Mouse (Mus musculus): ENCODE results near the gene Zfp358. TPM values are rescaled to one million over a fixed set of nuclear protein-coding genes. Genes with fewer than 3 reads are reported as not detected.

Gene Zfp358
- total RNA-seq (2014; rRNA removed; ENCODE audit: low replicate concordance) = 59.7 and 70.8 TPM in 2 replicates
- polyA plus RNA-seq (2015; fragmentation: Nextera tagmentation; extraction: Ambion mirVana) = 25.0 and 25.7 TPM in 2 replicates

DNA sequence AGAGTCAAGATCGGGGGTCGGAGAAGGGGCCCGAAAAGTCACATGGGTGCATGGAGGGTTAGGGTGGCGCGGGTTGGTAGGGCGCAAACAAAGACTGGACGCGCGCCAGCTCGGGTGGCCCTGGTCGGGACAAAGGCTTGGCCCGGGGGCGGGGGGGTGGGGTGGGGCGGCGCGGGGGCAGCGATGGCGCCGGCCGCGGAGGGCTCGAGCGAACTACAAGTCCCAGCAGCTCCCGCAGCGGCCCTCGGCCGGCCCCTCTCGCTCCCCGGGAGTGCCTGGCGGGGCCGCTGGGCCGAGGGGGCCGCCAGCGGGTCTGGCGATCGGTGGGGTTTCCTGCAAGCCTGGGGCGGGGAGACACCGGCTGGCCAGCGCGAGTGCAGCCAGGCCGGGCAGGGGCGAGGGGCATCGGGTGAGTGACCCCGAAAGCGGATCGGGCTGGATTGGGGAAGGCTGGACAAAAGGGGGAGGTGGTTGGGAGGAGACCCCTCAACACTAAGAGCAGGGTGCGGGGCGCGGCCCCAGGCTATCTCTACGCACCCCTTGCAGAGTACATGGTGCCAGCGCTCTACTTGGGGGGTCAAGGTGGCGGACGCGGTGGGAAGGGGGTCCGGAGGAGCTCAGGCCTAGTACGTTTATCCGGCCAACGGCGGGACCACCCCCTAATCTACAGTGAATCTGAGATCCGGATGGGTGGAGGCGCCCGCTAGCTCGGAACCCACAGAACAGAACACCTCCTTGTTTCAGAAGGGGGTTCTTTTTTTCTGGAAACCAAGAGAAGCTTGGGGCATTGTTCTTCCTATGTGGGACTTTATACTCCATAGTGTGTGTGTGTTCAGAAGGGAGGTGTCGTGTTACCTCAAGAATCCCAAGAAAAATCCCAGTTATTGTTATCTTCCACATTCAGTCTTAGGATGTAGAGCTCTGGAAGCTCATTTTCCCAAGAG lies at the start of gene Zfp358:
Zfp358 (plus strand) TSS at position 238 of the 944 bp plus-strand sequence.
- Histone ChIP-seq H3K36me3 (replicated peaks; ENCODE audit: control insufficient read depth, insufficient read depth, low read length) (peaks cover 16% of the 10 kb centered on the region), H3K4me3 (ENCODE audit: low read depth, low read length) (peak within 1 kb of the TSS; percentile 96), H3K4me1 (ENCODE audit: control insufficient read depth, insufficient read depth) (peaks cover 6% of the 10 kb centered on the region), H3K27me3 (ENCODE audit: control insufficient read depth, insufficient read depth, low read length) (no peaks in the 10 kb centered on the region), H3K4me2 (ENCODE audit: low read depth, low read length) (peak within 1 kb of the TSS; percentile 72), H3K9ac (replicated peaks; ENCODE audit: low read depth, low read length) (peak within 1 kb of the TSS; percentile 96), H3K27ac (ENCODE audit: low read depth) (peak within 1 kb of the TSS; percentile 75), H3K9me3 (replicated peaks; ENCODE audit: control insufficient read depth, low read length) (no peaks in the 10 kb centered on the region)
- peak; percentile 93 for ATAC-seq (ENCODE audit: insufficient read depth, low read depth)
- no peak for TF ChIP-seq CTCF (IDR thresholded peaks at IDR 0.05; ENCODE audit: low read depth)
- TF ChIP-seq EP300 (IDR thresholded peaks at IDR 0.05; ENCODE audit: low read depth) = no peak
- DNase-seq (ENCODE audit: low spot score) = peak; percentile 77
- under 1% methylated on average over 57 of the region's 64 CpGs for WGBS

DNA sequence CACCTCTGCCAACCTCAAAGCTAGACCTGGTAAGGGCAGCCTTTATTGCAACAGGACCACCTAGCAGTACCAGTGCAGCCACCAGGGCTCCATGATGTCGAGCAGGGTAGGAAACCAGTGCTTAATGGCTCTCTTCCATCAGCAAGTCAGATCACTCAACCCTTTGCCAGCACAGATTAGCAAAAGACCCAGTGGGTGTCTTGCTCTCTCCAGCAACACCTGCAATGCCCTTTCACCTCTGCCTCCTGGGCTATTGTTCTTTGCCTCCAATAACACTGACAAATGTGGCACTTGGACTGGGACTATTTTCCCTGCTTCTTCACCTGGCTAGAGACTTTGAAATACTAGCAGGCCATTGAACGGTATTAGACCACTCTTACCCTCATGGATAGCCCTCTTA lies 43.7 kb upstream of the Zfp358 start:
- Histone ChIP-seq H3K4me3 (ENCODE audit: low read depth, low read length) (no peak overlapping the region), H3K27ac (ENCODE audit: low read depth) (no peak overlapping the region), H3K36me3 (replicated peaks; ENCODE audit: control insufficient read depth, insufficient read depth, low read length) (peaks cover 73% of the 10 kb centered on the region), H3K9me3 (replicated peaks; ENCODE audit: control insufficient read depth, low read length) (no peaks in the 10 kb centered on the region), H3K4me1 (ENCODE audit: control insufficient read depth, insufficient read depth) (no peaks in the 10 kb centered on the region), H3K27me3 (ENCODE audit: control insufficient read depth, insufficient read depth, low read length) (no peaks in the 10 kb centered on the region), H3K4me2 (ENCODE audit: low read depth, low read length) (no peak overlapping the region), H3K9ac (replicated peaks; ENCODE audit: low read depth, low read length) (no peak overlapping the region)
- TF ChIP-seq EP300 (IDR thresholded peaks at IDR 0.05; ENCODE audit: low read depth) = no peak
- no peak for TF ChIP-seq CTCF (IDR thresholded peaks at IDR 0.05; ENCODE audit: low read depth)
- WGBS = 79% methylated on average over 2 of the region's 2 CpGs
- DNase-seq (ENCODE audit: low spot score) (no peak), ATAC-seq (ENCODE audit: insufficient read depth, low read depth) (no peak)

GRCm38 (mm10) chr8:3450670-3451069 lies 42.3 kb upstream of the Zfp358 start:
- DNase-seq (ENCODE audit: low spot score) = peak; percentile 39
- Histone ChIP-seq H3K4me2 (ENCODE audit: low read depth, low read length) (no peak overlapping the region), H3K27ac (ENCODE audit: low read depth) (no peak overlapping the region), H3K4me1 (ENCODE audit: control insufficient read depth, insufficient read depth) (no peaks in the 10 kb centered on the region), H3K9me3 (replicated peaks; ENCODE audit: control insufficient read depth, low read length) (no peaks in the 10 kb centered on the region), H3K9ac (replicated peaks; ENCODE audit: low read depth, low read length) (no peak overlapping the region), H3K4me3 (ENCODE audit: low read depth, low read length) (no peak overlapping the region), H3K27me3 (ENCODE audit: control insufficient read depth, insufficient read depth, low read length) (no peaks in the 10 kb centered on the region), H3K36me3 (replicated peaks; ENCODE audit: control insufficient read depth, insufficient read depth, low read length) (peaks cover 85% of the 10 kb centered on the region)
- 25% methylated on average over 5 of the region's 5 CpGs for WGBS
- TF ChIP-seq CTCF (IDR thresholded peaks at IDR 0.05; ENCODE audit: low read depth) = peak; percentile 90
- no peak for TF ChIP-seq EP300 (IDR thresholded peaks at IDR 0.05; ENCODE audit: low read depth)
- ATAC-seq (ENCODE audit: insufficient read depth, low read depth) = no peak; the same call in 1 of the 2 replicates

GRCm38 (mm10) chr8:3451992-3452391 lies 40.9 kb upstream of the Zfp358 start:
- WGBS = 95% methylated on average over 25 of the region's 25 CpGs
- no peak overlapping the region for H3K4me2 ChIP-seq (ENCODE audit: low read depth, low read length)
- TF ChIP-seq EP300 (IDR thresholded peaks at IDR 0.05; ENCODE audit: low read depth) (no peak), CTCF (IDR thresholded peaks at IDR 0.05; ENCODE audit: low read depth) (no peak)
- H3K9me3 ChIP-seq (replicated peaks; ENCODE audit: control insufficient read depth, low read length) = no peaks in the 10 kb centered on the region
- H3K27ac ChIP-seq (ENCODE audit: low read depth) = no peak overlapping the region
- peaks cover 85% of the 10 kb centered on the region for H3K36me3 ChIP-seq (replicated peaks; ENCODE audit: control insufficient read depth, insufficient read depth, low read length)
- no peaks in the 10 kb centered on the region for H3K27me3 ChIP-seq (ENCODE audit: control insufficient read depth, insufficient read depth, low read length)
- no peak for DNase-seq (ENCODE audit: low spot score)
- no peak overlapping the region for H3K4me3 ChIP-seq (ENCODE audit: low read depth, low read length)
- no peaks in the 10 kb centered on the region for H3K4me1 ChIP-seq (ENCODE audit: control insufficient read depth, insufficient read depth)
- H3K9ac ChIP-seq (replicated peaks; ENCODE audit: low read depth, low read length) = no peak overlapping the region
- ATAC-seq (ENCODE audit: insufficient read depth, low read depth) = no peak

GRCm38 (mm10) chr8:3463248-3463647 lies 29.7 kb upstream of the Zfp358 start:
- Histone ChIP-seq H3K27me3 (ENCODE audit: control insufficient read depth, insufficient read depth, low read length) (no peaks in the 10 kb centered on the region), H3K4me1 (ENCODE audit: control insufficient read depth, insufficient read depth) (peaks cover 6% of the 10 kb centered on the region; the same call in 1 of the 2 replicates), H3K9ac (replicated peaks; ENCODE audit: low read depth, low read length) (no peak overlapping the region), H3K4me3 (ENCODE audit: low read depth, low read length) (no peak overlapping the region), H3K27ac (ENCODE audit: low read depth) (no peak overlapping the region), H3K36me3 (replicated peaks; ENCODE audit: control insufficient read depth, insufficient read depth, low read length) (0 out of 2 replicates have a peak, but pooled peaks cover 4% of the 10 kb centered on the region), H3K4me2 (ENCODE audit: low read depth, low read length) (no peak overlapping the region), H3K9me3 (replicated peaks; ENCODE audit: control insufficient read depth, low read length) (no peaks in the 10 kb centered on the region)
- no peak for TF ChIP-seq CTCF (IDR thresholded peaks at IDR 0.05; ENCODE audit: low read depth)
- TF ChIP-seq EP300 (IDR thresholded peaks at IDR 0.05; ENCODE audit: low read depth) = no peak
- DNase-seq (ENCODE audit: low spot score) = no peak
- ATAC-seq (ENCODE audit: insufficient read depth, low read depth) = no peak
- WGBS = 75% methylated on average over 2 of the region's 2 CpGs

All from heart, postnatal 0 days (tissue).